Mouse (Mus musculus): ENCODE measurements around the gene Sectm1a. TPM values are rescaled to one million over a fixed set of nuclear protein-coding genes. Genes with fewer than 3 reads are reported as not detected.
"Not testable (repeated sequence)": the region's sequence is repeated elsewhere in the genome, so short reads cannot be mapped to it uniquely, and the experiment has no call there.

Gene Sectm1a
- polyA plus RNA-seq, 1 experiment: not detected

DNA sequence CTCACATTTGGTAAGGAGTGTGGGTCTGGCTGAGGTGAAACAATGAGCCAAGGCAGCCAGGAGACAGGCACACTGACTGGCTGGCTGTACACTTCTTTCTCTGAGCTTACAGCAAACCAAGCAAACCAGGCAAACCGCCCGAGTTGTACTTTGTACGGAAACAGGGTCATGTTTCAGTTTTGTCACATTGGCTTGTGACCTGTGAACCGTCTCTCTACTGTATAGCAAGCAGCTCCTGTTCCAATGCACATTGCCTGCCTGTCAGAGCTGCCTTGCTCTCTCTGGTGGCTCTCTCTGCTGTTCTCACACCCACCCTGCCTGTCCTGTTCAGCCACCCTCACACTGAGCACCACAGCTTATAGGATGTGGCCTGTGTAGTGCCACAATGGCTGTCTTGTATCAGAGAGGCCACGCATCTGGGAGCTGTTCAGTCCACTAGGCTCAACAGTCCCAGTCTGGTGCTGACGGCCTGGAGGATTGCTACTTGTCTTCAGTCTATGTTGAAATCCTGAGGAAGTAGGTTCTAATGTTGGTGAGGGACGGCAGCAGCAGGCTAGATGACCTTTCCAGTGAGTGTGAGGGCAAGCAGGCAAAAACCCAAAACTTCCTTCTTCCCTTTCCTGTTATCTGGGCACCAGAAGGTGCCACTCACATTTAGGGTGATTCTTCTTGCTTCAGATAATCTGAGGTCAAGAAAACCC is 24.3 kb downstream of the Sectm1a start:
- H3K4me1 ChIP-seq (ENCODE audit: control insufficient read depth, insufficient read depth, low read length): no peaks in the 10 kb centered on the region
- H3K4me3 ChIP-seq (ENCODE audit: insufficient read depth, low read length): no peak overlapping the region
- no peak overlapping the region for H3K27ac ChIP-seq (ENCODE audit: insufficient read depth, low read length)
- TF ChIP-seq CTCF (IDR thresholded peaks at IDR 0.05; ENCODE audit: extremely low read depth, insufficient read depth, low read length): no peak
- TF ChIP-seq POLR2A (IDR thresholded peaks at IDR 0.05; ENCODE audit: extremely low read depth, insufficient read depth, low read length): no peak

DNA sequence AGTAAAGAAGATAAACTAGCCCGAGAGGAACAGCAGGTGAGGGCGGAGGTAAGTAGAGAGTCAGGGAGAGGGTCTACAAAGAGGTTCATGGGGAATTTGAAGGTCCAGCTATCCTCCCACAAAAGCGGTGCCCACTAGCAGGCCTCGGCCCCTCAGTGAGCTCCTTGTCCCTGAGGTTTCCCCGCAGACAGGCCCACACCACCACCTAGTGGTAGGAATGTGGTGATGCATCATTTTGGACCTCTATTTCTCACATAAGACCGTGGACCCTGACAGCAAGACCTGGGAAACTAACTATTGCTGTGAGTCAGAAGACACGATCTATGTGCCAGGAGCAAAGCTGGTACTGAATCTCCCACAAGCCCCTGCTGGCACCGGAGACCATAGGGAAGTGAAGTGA is 27.5 kb downstream of the Sectm1a start:
- no peak overlapping the region for H3K27ac ChIP-seq (ENCODE audit: insufficient read depth, low read length)
- H3K4me3 ChIP-seq (ENCODE audit: insufficient read depth, low read length): no peak overlapping the region
- H3K4me1 ChIP-seq (ENCODE audit: control insufficient read depth, insufficient read depth, low read length): no peaks in the 10 kb centered on the region
- no peak for TF ChIP-seq POLR2A (IDR thresholded peaks at IDR 0.05; ENCODE audit: extremely low read depth, insufficient read depth, low read length)
- TF ChIP-seq CTCF (IDR thresholded peaks at IDR 0.05; ENCODE audit: extremely low read depth, insufficient read depth, low read length): peak; percentile 98

DNA sequence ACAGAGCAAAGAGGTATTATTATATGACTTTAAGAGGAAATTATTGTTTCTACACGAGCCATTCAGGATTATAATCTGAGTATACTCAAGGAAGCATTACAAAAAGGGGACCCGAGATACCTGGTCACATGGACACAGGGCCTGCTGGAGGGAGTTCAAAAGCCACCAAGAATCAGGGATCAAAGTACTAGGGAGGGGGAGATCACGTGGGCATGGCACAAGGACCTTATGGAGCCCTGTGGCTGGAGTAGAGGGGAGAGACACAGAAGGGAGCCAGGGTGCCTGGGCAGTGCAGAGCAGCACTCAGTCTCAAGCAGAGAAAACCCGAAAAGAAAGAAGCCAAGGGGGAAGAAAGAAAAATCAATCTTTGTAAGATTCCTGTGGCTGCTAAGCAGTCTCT is 28.6 kb downstream of the Sectm1a start:
- Histone ChIP-seq H3K4me1 (ENCODE audit: control insufficient read depth, insufficient read depth, low read length) (no peaks in the 10 kb centered on the region), H3K27ac (ENCODE audit: insufficient read depth, low read length) (no peak overlapping the region), H3K4me3 (ENCODE audit: insufficient read depth, low read length) (no peak overlapping the region)
- TF ChIP-seq CTCF (IDR thresholded peaks at IDR 0.05; ENCODE audit: extremely low read depth, insufficient read depth, low read length) (no peak), POLR2A (IDR thresholded peaks at IDR 0.05; ENCODE audit: extremely low read depth, insufficient read depth, low read length) (no peak)

DNA sequence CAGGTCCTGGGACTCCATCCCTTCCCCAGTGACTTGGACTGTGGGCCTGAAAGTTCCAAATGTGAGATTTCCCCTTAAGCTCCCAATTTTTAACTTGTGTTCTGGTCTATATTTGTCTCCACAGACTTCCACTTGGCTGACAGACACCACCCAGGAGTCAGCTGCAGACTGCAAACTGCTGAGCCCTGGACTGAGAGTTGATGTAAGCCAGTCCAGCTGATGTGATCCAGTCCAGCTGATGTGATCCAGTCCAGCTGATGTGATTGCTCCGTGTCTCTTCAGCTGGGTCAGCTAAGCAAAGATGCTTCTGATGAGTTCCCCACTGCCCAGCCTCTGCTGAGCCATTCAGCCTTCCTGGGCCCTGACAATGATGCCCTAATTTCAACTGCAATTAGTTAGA is 29.2 kb downstream of the Sectm1a start:
- no peaks in the 10 kb centered on the region for H3K4me1 ChIP-seq (ENCODE audit: control insufficient read depth, insufficient read depth, low read length)
- no peak for TF ChIP-seq POLR2A (IDR thresholded peaks at IDR 0.05; ENCODE audit: extremely low read depth, insufficient read depth, low read length)
- no peak for TF ChIP-seq CTCF (IDR thresholded peaks at IDR 0.05; ENCODE audit: extremely low read depth, insufficient read depth, low read length)
- no peak overlapping the region for H3K4me3 ChIP-seq (ENCODE audit: insufficient read depth, low read length)
- no peak overlapping the region for H3K27ac ChIP-seq (ENCODE audit: insufficient read depth, low read length)

DNA sequence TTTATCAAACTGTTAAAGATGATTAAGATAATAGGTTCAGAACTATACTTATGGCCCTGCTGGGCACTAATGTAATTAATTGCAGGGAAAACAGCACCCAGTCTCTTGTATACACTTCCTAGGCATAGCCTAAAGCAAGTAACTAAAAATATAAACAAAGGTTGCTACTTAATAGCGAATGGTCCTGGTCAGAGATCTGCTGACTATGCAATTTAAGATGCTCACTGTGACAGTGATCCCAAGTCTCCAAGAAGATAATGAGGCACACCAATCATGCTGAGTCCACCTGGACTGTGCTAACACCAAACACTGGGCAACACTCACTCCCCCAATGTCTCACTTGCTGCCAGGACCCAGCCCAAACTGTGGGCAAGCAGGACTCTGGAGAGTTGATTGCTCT is 31.2 kb downstream of the Sectm1a start:
- Histone ChIP-seq H3K4me3 (ENCODE audit: insufficient read depth, low read length) (no peak overlapping the region), H3K4me1 (ENCODE audit: control insufficient read depth, insufficient read depth, low read length) (no peaks in the 10 kb centered on the region), H3K27ac (ENCODE audit: insufficient read depth, low read length) (no peak overlapping the region)
- TF ChIP-seq POLR2A (IDR thresholded peaks at IDR 0.05; ENCODE audit: extremely low read depth, insufficient read depth, low read length) (no peak), CTCF (IDR thresholded peaks at IDR 0.05; ENCODE audit: extremely low read depth, insufficient read depth, low read length) (no peak)

DNA sequence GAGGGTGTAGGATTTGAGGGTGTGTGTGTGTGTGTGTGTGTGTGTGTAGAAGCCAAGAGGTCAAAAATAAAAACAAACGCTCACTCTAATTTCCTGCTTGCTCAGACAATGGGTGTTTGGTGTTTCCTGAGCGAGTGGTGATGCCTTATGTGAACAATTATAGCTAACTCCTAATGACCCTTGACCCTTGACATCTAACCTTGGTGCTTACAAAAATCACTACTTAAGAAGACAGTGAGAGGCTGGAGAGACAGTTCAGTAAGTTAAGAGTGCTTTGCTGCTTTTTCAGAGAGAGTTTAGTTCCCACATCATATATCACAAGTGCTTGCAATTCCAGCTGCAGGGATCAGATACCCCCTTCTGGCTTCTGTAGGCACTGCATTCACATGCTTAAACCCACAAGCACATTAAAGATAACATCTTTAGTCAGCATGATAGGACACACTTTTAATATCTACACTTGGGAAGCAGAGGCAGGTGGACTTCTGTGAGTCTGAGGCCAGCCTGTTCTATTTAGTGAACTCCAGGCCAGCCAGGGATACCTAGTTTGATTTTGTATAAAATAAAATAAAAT is 33.1 kb downstream of the Sectm1a start:
- no peak overlapping the region for H3K27ac ChIP-seq (ENCODE audit: insufficient read depth, low read length)
- H3K4me1 ChIP-seq (ENCODE audit: control insufficient read depth, insufficient read depth, low read length): no peaks in the 10 kb centered on the region
- H3K4me3 ChIP-seq (ENCODE audit: insufficient read depth, low read length): no peak overlapping the region
- TF ChIP-seq CTCF (IDR thresholded peaks at IDR 0.05; ENCODE audit: extremely low read depth, insufficient read depth, low read length) (peak; percentile 44; the same call in 1 of the 2 replicates), POLR2A (IDR thresholded peaks at IDR 0.05; ENCODE audit: extremely low read depth, insufficient read depth, low read length) (no peak)

DNA sequence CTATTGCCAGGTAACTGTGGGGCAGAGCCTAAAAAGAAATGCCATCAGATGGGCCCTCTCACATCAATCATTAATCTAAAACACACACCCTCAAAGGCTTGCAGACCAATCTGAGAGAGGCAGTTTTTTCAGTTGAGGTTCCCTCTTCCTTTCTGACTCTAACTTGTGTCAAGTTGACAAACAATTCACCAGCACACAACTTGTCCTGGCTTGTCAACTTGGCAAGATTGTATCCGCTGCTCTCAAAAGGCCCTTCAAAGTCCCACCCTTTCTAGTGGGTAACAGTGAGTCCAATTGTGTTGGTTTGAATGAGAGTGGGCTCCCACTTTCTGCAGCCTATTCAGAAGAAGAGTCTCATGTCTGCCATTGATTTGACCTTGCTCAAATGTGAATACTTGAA is 35.7 kb downstream of the Sectm1a start:
- H3K4me1 ChIP-seq (ENCODE audit: control insufficient read depth, insufficient read depth, low read length): no peaks in the 10 kb centered on the region
- TF ChIP-seq POLR2A (IDR thresholded peaks at IDR 0.05; ENCODE audit: extremely low read depth, insufficient read depth, low read length): no peak
- TF ChIP-seq CTCF (IDR thresholded peaks at IDR 0.05; ENCODE audit: extremely low read depth, insufficient read depth, low read length): no peak
- no peak overlapping the region for H3K4me3 ChIP-seq (ENCODE audit: insufficient read depth, low read length)
- no peak overlapping the region for H3K27ac ChIP-seq (ENCODE audit: insufficient read depth, low read length)

DNA sequence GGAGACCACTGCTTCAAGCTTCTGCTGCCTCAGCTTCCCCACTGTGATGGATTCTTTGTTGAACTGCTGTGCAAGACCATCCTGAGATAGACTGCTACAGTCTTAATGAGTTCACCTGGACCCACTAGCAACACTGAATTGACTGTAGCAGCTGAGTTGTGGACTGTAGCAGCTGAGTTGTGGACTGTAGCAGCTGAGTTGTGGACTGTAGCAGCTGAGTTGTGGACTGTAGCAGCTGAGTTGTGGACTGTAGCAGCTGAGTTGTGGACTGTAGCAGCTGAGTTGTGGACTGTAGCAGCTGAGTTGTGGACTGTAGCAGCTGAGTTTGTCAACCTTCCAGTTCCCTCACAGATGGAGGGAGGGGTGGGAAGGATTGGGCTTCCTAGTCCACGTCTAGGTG is 38.0 kb downstream of the Sectm1a start:
- not testable (repeated sequence) for H3K4me3 ChIP-seq (ENCODE audit: insufficient read depth, low read length); H3K4me1 ChIP-seq (ENCODE audit: control insufficient read depth, insufficient read depth, low read length); H3K27ac ChIP-seq (ENCODE audit: insufficient read depth, low read length)

DNA sequence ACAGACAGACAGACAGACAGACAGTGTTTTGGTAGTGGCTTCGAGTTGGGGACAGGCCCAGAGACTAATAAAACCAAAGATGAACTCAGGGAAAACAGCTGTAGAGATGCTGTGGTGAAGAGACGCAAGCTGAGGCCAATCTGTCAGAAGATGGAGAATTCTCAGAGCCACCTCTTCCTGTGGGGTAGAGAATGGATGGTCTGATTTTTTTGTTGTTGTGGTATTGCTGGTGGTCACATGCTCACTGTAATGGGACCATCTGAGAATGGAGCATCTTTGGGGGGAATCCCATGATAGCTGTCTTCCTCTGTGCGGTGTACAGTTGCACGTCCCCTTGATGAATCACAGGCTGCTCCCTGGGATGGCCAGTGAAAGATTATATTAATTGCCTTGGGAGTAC is 38.5 kb downstream of the Sectm1a start:
- TF ChIP-seq CTCF (IDR thresholded peaks at IDR 0.05; ENCODE audit: extremely low read depth, insufficient read depth, low read length): no peak
- no peak for TF ChIP-seq POLR2A (IDR thresholded peaks at IDR 0.05; ENCODE audit: extremely low read depth, insufficient read depth, low read length)
- H3K4me1 ChIP-seq (ENCODE audit: control insufficient read depth, insufficient read depth, low read length): peaks cover 4% of the 10 kb centered on the region
- H3K4me3 ChIP-seq (ENCODE audit: insufficient read depth, low read length): no peak overlapping the region
- no peak overlapping the region for H3K27ac ChIP-seq (ENCODE audit: insufficient read depth, low read length)

DNA sequence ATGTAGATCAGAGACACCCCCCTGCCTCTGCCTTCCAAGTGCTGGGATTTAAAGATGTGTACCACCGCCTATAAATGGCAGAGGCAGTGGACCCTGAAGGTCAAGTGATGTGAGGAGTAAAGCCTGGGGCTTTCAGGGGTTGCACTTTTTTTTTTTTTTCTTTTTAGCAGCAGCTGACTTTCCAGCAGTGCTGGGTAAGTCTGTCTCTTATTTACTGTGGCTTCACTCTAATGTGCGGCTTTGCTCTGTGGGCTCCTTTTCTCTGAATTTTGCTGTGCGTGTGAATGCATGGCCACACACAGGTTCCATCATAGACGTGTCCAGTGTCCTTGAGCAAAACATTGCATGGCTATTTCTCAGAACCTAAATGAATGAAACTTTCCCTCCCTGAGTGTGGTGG is 39.4 kb downstream of the Sectm1a start:
- no peak for TF ChIP-seq CTCF (IDR thresholded peaks at IDR 0.05; ENCODE audit: extremely low read depth, insufficient read depth, low read length)
- no peak for TF ChIP-seq POLR2A (IDR thresholded peaks at IDR 0.05; ENCODE audit: extremely low read depth, insufficient read depth, low read length)
- no peak overlapping the region for H3K4me3 ChIP-seq (ENCODE audit: insufficient read depth, low read length)
- no peak overlapping the region for H3K27ac ChIP-seq (ENCODE audit: insufficient read depth, low read length)
- H3K4me1 ChIP-seq (ENCODE audit: control insufficient read depth, insufficient read depth, low read length): peaks cover 4% of the 10 kb centered on the region

All from cortical plate, adult 2 months (tissue).